Comparison of ENCODE assay signal across 10 mouse cellular contexts in the genomic region with DNA sequence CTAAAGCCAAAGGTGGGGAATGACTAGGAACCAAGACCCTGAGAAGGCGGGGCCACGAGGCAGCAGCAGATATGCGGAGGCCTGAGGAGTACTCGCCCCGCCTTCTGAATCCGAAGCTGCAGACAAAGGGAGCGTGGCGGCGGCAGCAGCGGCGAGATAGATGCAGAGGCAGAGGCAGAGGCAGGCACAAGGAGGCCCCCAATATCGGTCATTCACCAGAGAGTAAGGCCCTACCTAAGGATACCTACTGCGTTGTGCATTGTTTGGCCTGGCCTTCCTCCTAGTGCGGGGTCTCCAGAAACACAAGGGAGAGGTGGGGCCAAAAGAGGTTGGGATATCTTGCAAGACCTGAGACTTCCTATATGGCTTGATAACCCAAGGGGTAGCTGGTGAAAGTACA. TPM values are rescaled to one million over a fixed set of nuclear protein-coding genes. Genes with fewer than 3 reads are reported as not detected.
DNase-seq lines count a peak whose midpoint lies in the region; ATAC-seq and TF ChIP-seq lines count a peak whose summit lies in the region.
"Had no signal": no experiment of that assay in that cellular context is flagged by ENCODE, and none has a peak within 500 bp of the region (broad histone marks: within the 10 kb centered on the region; RNA-seq: fewer than 3 reads in every experiment).

No protein-coding gene starts in this region.

- peak overlapping the region; percentile 27 for H3K4me3 ChIP-seq in heart, embryonic 16.5 days (ENCODE audit: low read length)
- peak overlapping the region; percentile 25 for H3K4me3 ChIP-seq in hindbrain, embryonic 14.5 days (replicated peaks; ENCODE audit: low read length)
- H3K4me3 ChIP-seq in cerebellum, adult 2 months (replicated peaks; ENCODE audit: insufficient read depth, low read depth, low read length), result no peak overlapping the region

- H3K9ac ChIP-seq in heart, embryonic 16.5 days (ENCODE audit: low read length), result no peak overlapping the region; the same call in 1 of the 2 replicates
- H3K9ac ChIP-seq in hindbrain, embryonic 14.5 days, result peak overlapping the region; percentile 66

- no peaks in the 10 kb centered on the region for H3K9me3 ChIP-seq in heart, embryonic 16.5 days (replicated peaks; ENCODE audit: control insufficient read depth, low read length)
- no peaks in the 10 kb centered on the region for H3K9me3 ChIP-seq in hindbrain, embryonic 14.5 days (ENCODE audit: control insufficient read depth, low read length)

- no peak for ATAC-seq in heart, embryonic 16.5 days (replicated peaks; ENCODE audit: extremely low read depth, insufficient read depth, low FRiP score)
- peak; percentile 82 for ATAC-seq in hindbrain, embryonic 14.5 days (ENCODE audit: low FRiP score)

- H3K27ac ChIP-seq in heart, embryonic 16.5 days (ENCODE audit: low read length), result no peak overlapping the region
- H3K27ac ChIP-seq in hindbrain, embryonic 14.5 days, result peak overlapping the region; percentile 86
- H3K27ac ChIP-seq in cerebellum, adult 2 months (ENCODE audit: insufficient read depth, low read length), result no peak overlapping the region

- H3K4me1 ChIP-seq in heart, embryonic 16.5 days (ENCODE audit: control insufficient read depth, insufficient read depth, low read length), result 0 out of 2 replicates have a peak, but pooled peaks cover 2% of the 10 kb centered on the region
- H3K4me1 ChIP-seq in hindbrain, embryonic 14.5 days (replicated peaks; ENCODE audit: control insufficient read depth, insufficient read depth, low read length), result no peaks in the 10 kb centered on the region
- H3K4me1 ChIP-seq in cerebellum, adult 2 months (ENCODE audit: control insufficient read depth, insufficient read depth, low read length), result no peaks in the 10 kb centered on the region

- TF ChIP-seq CTCF in cerebellum, adult 2 months (IDR thresholded peaks at IDR 0.05; ENCODE audit: borderline replicate concordance, insufficient read depth, low read depth, low read length), result no peak

- H3K36me3 ChIP-seq in heart, embryonic 16.5 days (ENCODE audit: control insufficient read depth, insufficient read depth), result no peaks in the 10 kb centered on the region
- H3K36me3 ChIP-seq in hindbrain, embryonic 14.5 days (replicated peaks; ENCODE audit: control insufficient read depth, insufficient read depth), result no peaks in the 10 kb centered on the region

- intact Hi-C loops in heart, postnatal 10 days (cut with DNase I), result no loop called here

- DNase-seq in heart, postnatal 10 days, result no peak
- peak; percentile 71 for DNase-seq in embryo, embryonic 10.5 days (ENCODE audit: low spot score)
- DNase-seq in hindbrain, embryonic 14.5 days (ENCODE audit: low spot score), result peak; percentile 51
- DNase-seq in neural tube, embryonic 10.5 days (ENCODE audit: extremely low spot score, low spot score), result peak; percentile 45
- DNase-seq in adrenal gland, postnatal 10 days, result no peak
- no peak for DNase-seq in layer of hippocampus, postnatal 25 days (ENCODE audit: extremely low spot score in 1 of 2, low spot score in 1 of 2)
- no peak for DNase-seq in cerebellum, adult 2 months
- DNase-seq: cerebellum, adult 11-12 months had no signal

- H3K27me3 ChIP-seq in heart, embryonic 16.5 days (ENCODE audit: control insufficient read depth, insufficient read depth, low read length), result no peaks in the 10 kb centered on the region; the same call in 1 of the 2 replicates
- no peaks in the 10 kb centered on the region for H3K27me3 ChIP-seq in hindbrain, embryonic 14.5 days (ENCODE audit: control insufficient read depth, insufficient read depth, low read length)
- no peaks in the 10 kb centered on the region for H3K27me3 ChIP-seq in cerebellum, adult 2 months (ENCODE audit: control insufficient read depth, insufficient read depth, low read length)
- H3K27me3 ChIP-seq: CH12.LX had no signal

- TF ChIP-seq POLR2A in cerebellum, adult 2 months (IDR thresholded peaks at IDR 0.05; ENCODE audit: borderline replicate concordance, insufficient read depth, low read length), result no peak

- peak overlapping the region; percentile 56 for H3K4me2 ChIP-seq in heart, embryonic 16.5 days (ENCODE audit: low read depth, low read length)
- peak overlapping the region; percentile 56 for H3K4me2 ChIP-seq in hindbrain, embryonic 14.5 days (replicated peaks)

- WGBS in heart, embryonic 16.5 days, result 7% methylated on average over 14 of the region's 14 CpGs
- WGBS in hindbrain, embryonic 14.5 days, result 24% methylated on average over 14 of the region's 14 CpGs
- 27% methylated on average over 14 of the region's 14 CpGs for WGBS in cerebellum, adult 2 months

RNA-seq across cellular contexts. Expression of a gene that starts 9.7 kb away (rescaled TPM):
- 0.32 and 0.45 TPM in 2 replicates for polyA plus RNA-seq in heart, embryonic 16.5 days (2015; fragmentation: Nextera tagmentation; extraction: Ambion mirVana)
- 1 to 10 TPM; 2.7 to 2.9 TPM for total RNA-seq in heart, postnatal 10 days (2021)
- 5.5 and 6.4 TPM in 2 replicates for polyA plus RNA-seq in hindbrain, embryonic 14.5 days (2014; fragmentation: Nextera tagmentation; extraction: Ambion mirVana)
- 1 to 10 TPM; 5.1 to 5.9 TPM for total RNA-seq in adrenal gland, postnatal 10 days (2021)
- 100 to 1,000 TPM; 101 to 102 TPM for total RNA-seq in layer of hippocampus, postnatal 25 days (2021)
- polyA plus RNA-seq in cerebellum, adult 2 months (2012; rRNA removed), result 54.6 and 56.6 TPM in 2 replicates

RNA-seq across cellular contexts. Expression of a gene that starts 28.2 kb away (rescaled TPM):
- polyA plus RNA-seq in heart, embryonic 16.5 days (2015; fragmentation: Nextera tagmentation; extraction: Ambion mirVana), result 155 TPM in 2 replicates
- total RNA-seq in heart, postnatal 10 days (2021), result 100 to 1,000 TPM; 103 TPM
- 151 and 176 TPM in 2 replicates for polyA plus RNA-seq in hindbrain, embryonic 14.5 days (2014; fragmentation: Nextera tagmentation; extraction: Ambion mirVana)
- total RNA-seq in adrenal gland, postnatal 10 days (2021), result 100 to 1,000 TPM; 166 to 177 TPM
- 10 to 100 TPM; 88.1 to 97.2 TPM for total RNA-seq in layer of hippocampus, postnatal 25 days (2021)
- polyA plus RNA-seq in cerebellum, adult 2 months (2012; rRNA removed), result 161 and 176 TPM in 2 replicates

RNA-seq across cellular contexts. Expression of a gene that starts 28.4 kb away (rescaled TPM):
- polyA plus RNA-seq in heart, embryonic 16.5 days (2015; fragmentation: Nextera tagmentation; extraction: Ambion mirVana), result 523 and 569 TPM in 2 replicates
- total RNA-seq in heart, postnatal 10 days (2021), result 100 to 1,000 TPM; 520 to 542 TPM
- polyA plus RNA-seq in hindbrain, embryonic 14.5 days (2014; fragmentation: Nextera tagmentation; extraction: Ambion mirVana), result 260 TPM in 2 replicates
- total RNA-seq in adrenal gland, postnatal 10 days (2021), result 100 to 1,000 TPM; 681 to 708 TPM
- total RNA-seq in layer of hippocampus, postnatal 25 days (2021), result 100 to 1,000 TPM; 189 to 199 TPM
- polyA plus RNA-seq in cerebellum, adult 2 months (2012; rRNA removed), result 811 and 886 TPM in 2 replicates

RNA-seq across cellular contexts. Expression of a gene that starts 40.9 kb away (rescaled TPM):
- polyA plus RNA-seq in heart, embryonic 16.5 days (2015; fragmentation: Nextera tagmentation; extraction: Ambion mirVana), result 94.7 and 97.5 TPM in 2 replicates
- 10 to 100 TPM; 36.0 to 43.6 TPM for total RNA-seq in heart, postnatal 10 days (2021)
- polyA plus RNA-seq in hindbrain, embryonic 14.5 days (2014; fragmentation: Nextera tagmentation; extraction: Ambion mirVana), result 0.60 and 1.8 TPM in 2 replicates
- total RNA-seq in adrenal gland, postnatal 10 days (2021), result 1 to 10 TPM; 2.7 to 7.8 TPM
- total RNA-seq in layer of hippocampus, postnatal 25 days (2021), result 1 to 10 TPM; 4.3 to 8.7 TPM
- 14.2 and 17.3 TPM in 2 replicates for polyA plus RNA-seq in cerebellum, adult 2 months (2012; rRNA removed)

RNA-seq across cellular contexts. Expression of a gene that starts 58.2 kb away (rescaled TPM):
- polyA plus RNA-seq in heart, embryonic 16.5 days (2015; fragmentation: Nextera tagmentation; extraction: Ambion mirVana), result 0.54 and 0.71 TPM in 2 replicates
- under 1 TPM; 0.72 to 0.92 TPM for total RNA-seq in heart, postnatal 10 days (2021)
- polyA plus RNA-seq in hindbrain, embryonic 14.5 days (2014; fragmentation: Nextera tagmentation; extraction: Ambion mirVana), result 0.59 TPM in 2 replicates
- total RNA-seq in adrenal gland, postnatal 10 days (2021), result 1 to 10 TPM in 1 of 2 experiments, under 1 TPM in 1; 0.99 to 1.2 TPM
- total RNA-seq in layer of hippocampus, postnatal 25 days (2021), result 10 to 100 TPM; 15.8 to 18.2 TPM
- polyA plus RNA-seq in cerebellum, adult 2 months (2012; rRNA removed), result 27.7 and 32.5 TPM in 2 replicates

Comparison
In these comparisons a context has a peak if more than half of its experiments do, and no peak if none do; other contexts are left out.
1. DNase-seq: peak in embryo, embryonic 10.5 days (single experiment), hindbrain, embryonic 14.5 days (single experiment) and neural tube, embryonic 10.5 days (single experiment); none in heart, postnatal 10 days (0 of 2), adrenal gland, postnatal 10 days (single experiment), layer of hippocampus, postnatal 25 days (0 of 2) and cerebellum, adult 2 months (0 of 2).
2. RNA of a gene that starts 9.7 kb away (total RNA-seq): 101 to 102 TPM in layer of hippocampus, postnatal 25 days; 5.1 to 5.9 TPM in adrenal gland, postnatal 10 days and 2.7 to 2.9 TPM in heart, postnatal 10 days; every median in the first group is over 10 times any median in the second.